Mouse (Mus musculus) mammary gland, adult 2 months (tissue): ENCODE data around the gene Gm20830. TPM values are rescaled to one million over a fixed set of nuclear protein-coding genes. Genes with fewer than 3 reads are reported as not detected.

Experiments used
- polyA plus RNA-seq: library from polyadenylated mRNA; depleted of rRNA; stranded (reverse); fragments of >200 nt; gene quantifications from 2 replicates; pipeline ENCODE4 v1.2.3, GENCODE M21; 2012; ENCODE audit warnings: low replicate concordance; rRNA removed

Gm20830 gene
- polyA plus RNA-seq = not detected in 2 replicates

DNA sequence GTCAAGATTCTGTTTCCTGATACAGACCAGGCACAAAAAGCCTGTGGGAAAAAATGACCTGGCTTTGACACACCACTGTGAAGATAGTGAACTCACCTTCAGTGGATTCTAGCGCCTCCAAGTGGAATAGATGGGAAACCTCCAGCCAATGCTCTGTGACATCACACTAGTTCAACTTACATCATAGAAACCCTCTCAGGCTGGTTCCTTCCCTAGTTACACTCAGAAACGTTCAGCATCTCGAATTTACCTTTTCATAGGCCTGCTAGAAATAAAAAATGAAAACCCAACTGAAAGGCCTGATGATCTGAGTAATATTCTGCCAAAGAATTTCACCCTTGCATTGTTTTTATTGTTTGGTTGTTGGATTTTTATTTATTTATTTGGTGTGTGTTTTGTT lies at the start of gene Gm20830:
Gene Gm20830 (minus strand): TSS at position 101 of the 400 bp plus-strand sequence.

Other genes with a start within 250 kb of the Gm20830 start
- gene Gm21719, start 235.4 kb downstream of the Gm20830 start, polyA plus RNA-seq = not detected in 2 replicates